Mouse (Mus musculus) c-Kit-positive CD71-negative TER-119-negative erythroid progenitor cells, embryonic 14.5 days (primary cell): ENCODE results near the gene Igll1.

Source experiments
- DNase-seq: peaks from one replicate; pipeline ENCODE4 v3.0.0-alpha.2; 2013; ENCODE audit warnings: low read depth

Gene Igll1

GRCm38 (mm10) chr16:16854836-16855235 lies 8.9 kb downstream of the Igll1 start:
- DNase-seq: peak; percentile 75

- DNase-seq: no peak
Observed at GRCm38 (mm10) chr16:16852411-16852810, 11.4 kb downstream of the Igll1 start.

GRCm38 (mm10) chr16:16849196-16849595 lies 14.6 kb downstream of the Igll1 start:
- DNase-seq: no peak

- DNase-seq: no peak
Observed at GRCm38 (mm10) chr16:16829671-16830070, 34.1 kb downstream of the Igll1 start.

GRCm38 (mm10) chr16:16828757-16829615 lies 34.8 kb downstream of the Igll1 start, which contains the start of gene Spag6l:
TSS of gene Spag6l (minus strand) at chr16:16829456.
- DNase-seq: peak; percentile 77

- no peak for DNase-seq
Observed at GRCm38 (mm10) chr16:16826223-16826622, 37.6 kb downstream of the Igll1 start.

GRCm38 (mm10) chr16:16825476-16825875 lies 38.3 kb downstream of the Igll1 start:
- DNase-seq: no peak
